Mouse (Mus musculus): Measurements from ENCODE around the gene Manbal.
A peak's percentile ranks its signal among the peaks of the same experiment; 100 is the strongest.

Manbal gene

DNA sequence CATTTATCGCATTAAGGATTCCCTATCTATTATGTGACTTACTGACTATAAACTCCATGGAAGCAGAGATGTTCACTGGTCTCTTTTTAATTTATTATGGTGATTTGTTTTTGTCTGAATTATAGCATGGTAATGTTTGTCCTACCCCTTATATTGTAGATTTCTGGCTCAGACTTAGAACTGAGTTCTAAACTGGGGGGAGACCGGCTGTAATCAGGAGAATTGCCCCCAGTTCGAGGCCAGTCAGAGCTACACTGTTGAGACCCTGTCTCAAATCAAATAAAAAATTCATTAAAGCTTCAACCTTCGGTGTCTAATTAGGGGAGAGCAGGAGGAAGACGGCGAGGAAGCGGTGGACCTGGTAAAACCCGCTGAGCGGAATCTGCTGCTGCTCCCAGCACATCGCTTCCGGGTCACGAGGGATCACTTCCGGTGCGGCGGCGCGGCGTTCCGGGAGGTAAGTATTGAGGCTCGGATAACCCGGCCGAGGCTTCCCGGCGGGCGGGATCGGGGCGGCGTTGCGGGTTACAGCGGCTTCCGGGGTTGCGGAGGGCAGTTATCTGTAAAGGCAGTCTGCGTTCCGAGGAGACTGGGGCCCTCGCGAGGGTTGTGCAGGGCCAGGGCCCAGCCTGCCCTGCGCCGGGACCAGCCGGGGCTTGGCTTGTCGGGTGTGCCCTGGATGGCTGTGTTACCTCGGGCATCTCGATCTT, at the start of gene Manbal:
Gene Manbal (plus strand): TSS at position 411 of the 710 bp plus-strand sequence.
- peak; percentile 99 for DNase-seq

DNA sequence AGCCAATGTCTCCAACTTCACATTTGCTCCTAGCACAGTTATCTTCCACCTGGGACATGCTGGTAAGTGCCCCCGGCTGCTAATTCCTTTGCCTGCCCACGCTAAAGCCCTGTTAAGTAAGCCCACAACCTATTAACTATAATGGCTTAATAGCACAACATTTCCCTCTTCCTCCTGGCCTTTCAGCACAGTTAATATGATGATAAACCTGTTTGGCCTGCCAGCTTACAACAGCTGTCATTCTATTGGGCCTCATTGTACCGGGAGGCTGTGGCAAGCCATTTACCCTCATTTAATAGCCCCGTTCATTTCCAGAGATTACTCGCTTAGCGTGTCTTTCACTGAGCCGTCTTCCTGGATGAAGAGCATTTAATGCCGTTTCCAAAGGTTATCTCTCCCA, 47.3 kb upstream of the Manbal start:
- no peak for DNase-seq

DNA sequence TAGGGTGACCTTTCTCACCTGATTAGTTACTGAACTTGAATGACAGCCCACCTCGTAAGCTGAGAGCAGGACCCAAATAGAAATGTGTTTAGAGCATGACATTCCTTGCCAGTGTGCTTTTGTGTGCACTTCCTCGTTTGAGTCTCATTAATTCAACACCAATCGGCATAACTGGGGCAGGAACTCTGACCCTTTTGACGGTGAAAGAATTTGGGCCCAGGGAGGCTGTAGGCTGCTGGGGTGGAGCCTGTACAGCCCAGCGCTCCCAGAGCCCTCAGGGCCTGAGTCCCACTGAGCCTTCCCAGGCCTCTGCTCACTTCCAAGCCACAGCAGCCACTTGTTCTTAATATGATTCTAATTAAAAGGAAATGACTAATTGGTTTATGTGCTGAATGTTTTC, 46.5 kb upstream of the Manbal start:
- no peak for DNase-seq

DNA sequence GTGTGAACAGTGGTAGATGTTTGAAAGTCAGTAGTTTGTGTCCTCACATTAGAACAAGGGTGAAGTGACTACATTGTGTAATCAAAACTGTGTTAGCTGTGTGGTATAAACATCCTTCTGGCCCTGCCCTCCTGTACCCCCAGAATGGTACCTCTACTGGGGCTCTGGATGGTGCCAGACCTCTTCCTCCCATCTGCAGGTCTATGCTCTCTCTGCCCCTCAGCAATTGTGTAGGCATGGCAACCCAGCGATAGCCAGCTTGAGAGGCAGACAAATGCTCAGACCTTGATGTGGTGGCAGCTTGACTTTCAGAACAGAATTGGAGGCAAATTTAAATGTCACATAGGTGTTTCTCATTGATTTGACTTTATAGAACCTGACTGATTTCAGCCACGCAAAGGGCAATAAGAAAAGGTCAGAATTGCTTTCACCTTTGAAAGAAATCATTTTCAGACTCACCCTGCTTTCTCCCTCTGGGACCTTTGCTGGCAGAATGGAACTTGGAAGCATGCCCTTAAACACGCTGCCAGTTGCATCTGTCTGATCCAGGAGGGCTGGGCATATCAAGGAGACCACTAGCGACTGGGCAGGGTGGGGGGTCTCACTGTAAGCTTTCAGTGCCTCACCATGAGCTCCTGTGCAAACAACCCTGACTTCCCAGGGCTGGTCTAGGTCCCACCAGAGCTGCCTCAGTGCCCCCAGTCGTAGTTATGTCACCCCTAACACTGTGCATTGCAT, 45.2 kb upstream of the Manbal start:
- no peak for DNase-seq

DNA sequence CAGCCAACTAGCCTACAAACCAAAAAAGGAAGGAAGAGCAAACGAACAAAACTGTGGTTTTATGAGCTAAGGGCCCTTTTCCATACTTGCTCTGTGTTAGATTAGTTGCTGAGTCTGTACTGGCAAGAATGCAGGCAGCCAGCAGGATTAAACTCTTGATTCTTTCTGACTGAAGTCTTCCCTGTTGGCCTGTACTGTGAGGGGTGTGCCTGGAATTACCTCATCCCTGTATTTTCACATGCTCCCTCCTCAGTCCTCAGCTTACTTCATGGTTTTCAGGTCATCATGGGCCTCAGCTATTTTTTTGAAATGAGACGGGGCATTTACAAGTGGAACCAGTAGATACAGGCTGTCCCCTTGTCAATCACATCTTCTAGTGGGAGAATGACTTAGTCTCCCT, 42.2 kb upstream of the Manbal start:
- no peak for DNase-seq

DNA sequence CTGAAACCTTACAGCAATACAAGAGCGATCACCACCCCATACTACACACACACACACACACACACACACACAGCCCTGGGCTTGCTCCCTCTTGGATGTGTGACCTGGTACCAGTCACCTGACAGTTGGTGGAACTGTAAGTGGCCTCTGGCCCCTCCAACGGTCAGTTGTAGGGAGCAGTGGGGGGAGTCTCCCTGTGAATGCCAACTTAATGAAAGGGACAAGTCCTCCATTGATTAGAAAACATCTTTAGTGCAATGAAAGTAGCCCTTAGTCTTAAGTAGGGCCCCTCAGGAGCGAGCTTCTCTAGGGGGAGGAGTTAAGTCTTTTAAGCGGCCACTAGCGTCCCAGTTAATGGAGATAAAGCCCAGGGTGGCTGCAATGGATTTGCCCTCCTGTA, 39.3 kb upstream of the Manbal start:
- DNase-seq: no peak

DNA sequence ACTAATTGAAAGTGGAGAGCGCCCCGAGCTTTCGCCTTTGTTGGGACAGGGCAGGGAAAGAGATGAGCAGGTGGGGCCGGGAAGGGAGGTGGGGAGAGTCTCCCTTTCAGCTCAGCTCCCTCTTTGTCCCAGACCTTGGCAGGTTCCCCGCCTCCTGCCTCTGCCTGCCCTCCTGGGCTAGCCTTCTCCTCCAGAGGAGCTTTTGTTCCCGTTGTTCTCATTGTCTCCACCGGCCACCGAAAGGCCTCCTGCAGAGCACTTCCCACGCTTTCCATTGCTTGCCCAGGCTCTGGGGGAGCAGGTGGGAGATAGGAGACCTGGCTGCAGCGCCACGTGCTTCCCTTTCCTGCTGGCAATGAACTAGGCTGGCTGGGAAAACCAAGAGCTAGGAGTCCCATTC, 38.8 kb upstream of the Manbal start:
- no peak for DNase-seq

DNA sequence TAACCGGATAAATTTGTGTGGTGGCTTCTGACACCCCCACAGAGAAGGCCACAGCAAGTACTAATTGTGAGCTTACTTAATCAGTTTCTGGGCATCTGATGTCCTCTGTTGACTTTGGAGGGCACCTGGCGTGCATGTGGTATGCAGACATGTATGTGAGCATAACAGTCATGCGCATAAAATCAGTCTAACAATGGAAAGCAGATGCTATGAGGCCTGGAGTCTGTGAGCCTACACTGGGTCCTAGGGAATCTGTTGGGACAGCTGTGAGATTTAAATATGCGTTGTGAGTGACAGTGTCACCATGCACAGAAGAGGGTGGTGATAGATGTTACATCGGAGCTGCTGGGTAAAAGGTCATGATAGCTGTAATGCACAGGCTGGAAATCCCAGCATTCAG, 35.3 kb upstream of the Manbal start:
- no peak for DNase-seq

DNA sequence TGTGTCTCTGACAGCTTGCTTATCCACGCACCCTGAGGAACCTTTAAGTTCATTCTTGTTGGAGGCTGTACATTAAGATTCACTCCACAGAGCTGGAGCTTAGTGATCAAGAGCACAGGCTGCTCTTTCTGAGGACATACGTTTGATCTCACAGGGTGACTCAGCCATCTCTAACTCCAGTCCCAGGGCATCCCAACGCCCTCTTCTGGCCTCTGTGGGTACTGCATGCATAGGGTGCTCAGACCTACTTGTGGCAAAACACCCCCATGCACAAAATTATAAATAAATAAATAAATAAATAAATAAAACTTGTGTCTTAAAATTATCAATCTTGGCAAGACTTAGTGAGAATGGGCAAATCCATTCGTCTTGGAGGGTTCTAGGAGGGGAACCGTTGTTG, 28.7 kb upstream of the Manbal start:
- DNase-seq: peak; percentile 94

DNA sequence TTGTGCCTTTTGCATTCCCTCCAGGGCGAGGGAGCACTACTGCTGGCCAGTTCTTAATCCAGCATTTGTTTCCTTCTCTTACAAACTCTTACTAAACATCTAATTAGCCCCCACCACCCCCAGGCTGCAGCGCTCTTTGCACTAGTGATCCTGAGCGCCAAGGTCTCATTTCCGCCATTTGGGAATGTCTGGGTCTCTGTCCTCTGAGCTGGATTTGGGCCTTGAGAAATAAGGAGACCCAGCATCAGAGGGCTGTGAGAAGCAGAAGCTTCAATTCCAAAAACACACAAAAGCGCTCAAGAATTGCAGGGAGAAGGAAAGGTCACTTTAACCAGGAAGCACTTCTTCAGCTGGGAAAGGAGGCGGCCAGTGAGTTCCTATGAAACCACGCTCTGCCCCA, 27.9 kb upstream of the Manbal start:
- no peak for DNase-seq

DNA sequence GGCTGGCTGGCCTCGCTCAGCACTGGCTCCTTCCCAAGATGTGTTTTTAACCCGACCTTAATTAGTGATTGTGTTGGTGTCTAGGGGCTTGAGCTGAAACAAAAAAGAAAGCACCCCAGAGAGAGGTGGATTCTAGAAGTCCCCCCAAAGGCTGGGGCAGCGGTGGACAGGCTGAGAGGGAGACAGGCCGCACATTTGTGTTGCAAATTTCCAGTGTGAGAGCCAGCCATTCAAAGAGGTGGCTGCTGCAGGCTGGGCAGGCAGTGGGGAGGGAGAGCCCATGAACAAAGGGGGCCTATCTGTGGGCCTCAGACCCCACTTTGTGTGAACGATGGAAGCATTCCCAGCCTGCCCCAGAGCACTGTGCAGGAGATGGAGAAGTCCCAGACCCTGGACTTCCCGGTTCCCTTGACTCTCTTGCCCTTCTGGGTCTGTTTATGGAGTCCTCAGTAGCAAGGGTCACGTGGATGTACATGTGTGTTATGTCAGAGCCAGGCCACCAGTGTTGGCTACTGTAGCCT, 27.1 kb upstream of the Manbal start:
- peak; percentile 97 for DNase-seq

DNA sequence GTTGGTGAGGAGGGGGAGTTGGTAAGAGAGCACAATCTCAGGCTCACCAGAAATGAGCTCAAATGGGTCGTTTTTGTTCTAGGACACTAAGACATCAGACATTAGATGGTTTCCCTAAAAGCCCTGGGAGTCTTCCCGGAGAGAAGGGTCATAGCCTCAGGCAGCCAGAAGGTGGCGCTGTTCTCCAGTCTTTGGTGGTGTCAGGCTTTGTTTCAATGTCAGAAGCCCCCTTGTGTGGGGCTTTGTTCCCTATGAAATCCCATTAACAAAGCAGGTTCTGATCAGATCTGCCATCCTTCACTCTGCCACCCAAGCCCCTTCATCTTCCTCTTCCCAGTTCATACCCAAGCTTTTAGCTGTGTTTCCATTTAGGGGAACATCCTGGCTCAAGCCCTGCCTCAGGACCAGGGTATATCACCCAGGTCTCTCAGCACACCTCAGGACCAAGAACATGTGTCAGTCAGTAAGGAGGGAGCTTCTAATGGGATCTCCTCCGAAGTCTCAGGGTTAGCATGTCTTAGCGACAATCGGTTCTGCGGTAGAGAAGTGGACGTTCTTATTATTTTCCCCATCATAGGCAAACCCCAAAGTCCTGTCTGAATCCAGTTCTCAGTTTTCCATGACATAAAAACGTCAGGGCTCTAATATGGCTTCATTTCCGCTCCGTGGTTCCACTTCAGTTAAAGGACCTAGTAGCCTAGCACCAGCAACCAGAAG, 25.7 kb upstream of the Manbal start:
- DNase-seq: peak; percentile 94

DNA sequence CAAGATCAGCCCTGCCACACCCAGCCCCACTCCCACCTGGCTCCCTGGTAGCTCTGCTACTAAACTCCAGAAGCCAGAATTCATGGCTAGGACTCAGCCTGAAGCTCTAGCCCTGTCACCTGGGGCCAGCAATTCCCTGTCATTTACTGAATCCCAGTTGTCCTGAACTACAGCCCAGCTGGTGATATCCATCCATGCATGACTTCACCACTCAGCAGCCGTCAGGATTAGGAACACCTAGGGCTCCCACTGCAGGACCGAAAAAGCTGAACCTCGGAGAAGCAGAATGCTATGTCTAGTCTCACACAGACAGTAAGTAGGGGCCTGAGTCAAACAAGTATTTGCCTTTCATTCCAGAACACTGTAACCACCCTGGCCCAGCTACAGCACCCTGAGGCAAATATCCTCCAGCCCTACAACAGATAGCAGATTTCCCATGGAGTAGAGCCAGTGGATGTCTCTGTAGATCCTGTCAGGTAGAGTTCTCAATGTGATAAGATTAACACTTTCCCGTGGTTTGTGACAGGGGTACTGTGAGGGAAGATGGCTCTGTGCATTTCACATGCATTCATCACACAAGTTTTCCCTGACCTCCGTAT, 25.0 kb upstream of the Manbal start:
- DNase-seq: no peak

DNA sequence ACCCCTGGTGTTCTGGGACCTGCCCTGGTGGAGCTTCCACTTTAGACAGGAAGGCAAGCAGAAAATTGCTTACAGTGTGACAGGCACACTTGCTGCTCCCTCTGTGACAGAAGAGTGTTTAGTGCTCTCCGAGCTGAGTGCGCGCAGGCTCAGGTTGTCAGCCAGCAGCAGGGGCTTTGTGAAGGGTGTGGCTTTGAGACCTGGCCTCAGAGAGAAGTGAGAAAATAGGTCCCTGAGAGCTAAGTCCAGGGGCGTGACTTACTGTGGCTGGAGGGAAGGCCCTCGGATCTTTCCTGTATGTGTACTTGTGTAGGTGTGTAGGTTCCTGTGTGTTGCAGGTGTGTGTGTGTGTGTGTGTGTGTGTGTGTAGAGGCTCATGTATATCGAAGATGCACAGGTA, 24.1 kb upstream of the Manbal start:
- DNase-seq: no peak

DNA sequence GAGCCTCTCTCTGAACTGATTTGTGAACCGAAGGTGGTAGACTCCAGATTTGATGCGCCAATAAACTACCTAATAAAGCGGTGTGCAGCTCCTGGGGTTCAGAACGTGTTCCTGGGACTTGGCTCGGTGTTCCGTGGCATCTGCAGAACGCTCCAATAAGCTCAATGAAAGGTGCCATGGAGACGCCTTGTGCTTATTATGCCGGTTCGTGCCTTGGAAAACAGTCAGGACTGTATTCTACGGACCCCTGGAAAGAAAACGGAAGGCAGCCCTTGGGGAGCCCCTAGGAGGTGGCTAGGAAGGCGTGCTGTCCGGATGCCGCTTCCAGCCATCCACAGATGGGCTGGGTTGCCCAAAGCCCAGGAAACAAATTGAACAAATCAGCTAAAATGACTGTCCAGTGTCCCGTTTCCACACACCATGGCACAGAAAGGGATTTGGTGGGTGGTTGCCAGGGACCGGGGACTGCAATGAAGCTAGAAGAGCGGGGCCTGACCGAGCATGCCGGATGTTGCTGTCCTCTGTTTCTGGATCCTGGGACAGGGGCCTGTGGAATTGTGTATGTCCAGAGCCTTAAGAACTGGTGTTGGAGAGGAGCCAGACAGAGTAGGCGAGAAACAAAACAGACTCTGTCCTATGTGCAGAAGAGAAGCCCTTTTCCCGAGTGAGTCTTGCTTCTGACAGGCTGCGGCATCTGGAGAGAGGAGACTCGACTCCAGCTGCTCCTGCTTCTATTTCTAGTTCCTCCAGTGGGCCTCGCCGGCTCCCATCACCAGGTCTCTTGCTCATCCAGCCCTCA, 19.8 kb upstream of the Manbal start, which contains the start of gene Ghrh:
Gene Ghrh (minus strand): TSS at position 146 of the 799 bp plus-strand sequence.
- DNase-seq: peak; percentile 93

DNA sequence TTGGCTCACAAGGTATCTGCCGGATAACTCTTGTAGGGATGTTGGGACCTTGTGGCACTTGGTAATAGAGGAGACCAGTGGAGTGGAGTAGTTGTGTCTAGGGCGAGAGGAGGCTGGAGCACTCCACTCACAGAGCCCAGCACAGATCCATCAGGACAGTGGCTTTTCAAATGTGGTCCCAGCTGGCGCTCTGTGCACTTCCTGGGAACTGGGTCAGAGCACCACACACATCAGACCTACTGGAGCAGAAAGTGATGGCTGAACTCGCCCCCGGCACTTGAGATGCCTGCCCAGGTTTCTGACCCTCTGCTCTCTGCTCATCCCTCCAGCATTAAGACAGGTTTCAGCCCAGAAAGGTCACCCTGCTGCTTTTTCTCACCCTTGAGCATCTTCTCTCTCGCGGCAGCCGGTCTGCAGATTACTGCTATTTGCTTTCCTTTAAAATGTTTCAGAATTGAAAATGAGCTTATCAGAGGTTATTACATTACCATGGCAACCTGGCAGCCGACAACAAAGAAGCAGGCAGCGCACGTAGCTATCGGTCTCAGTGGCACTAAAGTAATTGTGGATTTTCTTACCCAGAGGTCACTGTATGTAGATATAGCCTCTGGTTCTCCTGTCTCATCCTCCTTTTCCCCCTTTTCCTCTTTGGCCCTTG, 18.1 kb upstream of the Manbal start:
- DNase-seq: no peak

DNA sequence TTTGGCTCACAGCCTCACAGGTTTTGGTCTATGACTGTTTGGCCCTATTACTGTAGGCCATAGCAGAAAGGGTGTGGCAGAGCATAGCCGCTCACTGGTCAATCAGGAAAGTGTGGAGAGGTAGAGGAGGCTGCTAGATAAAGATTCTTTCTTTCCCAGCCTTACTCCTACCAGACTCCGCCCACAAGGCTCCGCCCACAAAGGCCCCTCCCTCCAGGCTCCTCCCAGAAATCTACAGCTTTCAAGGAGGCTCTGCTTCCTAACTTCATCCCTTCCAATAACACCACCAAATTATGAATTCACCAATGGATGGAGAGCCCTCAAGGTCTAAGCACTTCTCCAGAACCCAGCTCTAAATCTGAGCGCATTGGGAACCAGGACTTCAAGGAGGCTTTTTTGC, 14.2 kb upstream of the Manbal start:
- no peak for DNase-seq

DNA sequence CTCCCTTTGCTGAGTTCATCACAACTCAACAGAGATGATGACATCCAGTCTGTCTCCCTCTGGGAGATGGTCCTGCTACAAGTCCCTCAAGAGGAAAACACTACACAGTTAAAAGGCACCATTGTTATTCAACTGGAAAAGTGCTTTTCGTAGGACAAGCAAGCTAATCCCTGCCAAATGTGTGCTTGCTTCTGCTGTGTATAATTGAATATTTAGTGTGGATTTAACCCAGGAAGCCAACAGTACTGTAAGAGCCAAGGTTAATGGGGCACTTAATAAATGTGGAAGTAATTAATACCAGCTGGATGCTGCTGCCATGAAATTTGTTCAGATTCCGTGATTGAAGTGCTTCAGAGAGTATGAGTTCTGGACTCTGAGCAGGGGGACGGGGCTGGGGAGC, 13.3 kb upstream of the Manbal start:
- no peak for DNase-seq

DNA sequence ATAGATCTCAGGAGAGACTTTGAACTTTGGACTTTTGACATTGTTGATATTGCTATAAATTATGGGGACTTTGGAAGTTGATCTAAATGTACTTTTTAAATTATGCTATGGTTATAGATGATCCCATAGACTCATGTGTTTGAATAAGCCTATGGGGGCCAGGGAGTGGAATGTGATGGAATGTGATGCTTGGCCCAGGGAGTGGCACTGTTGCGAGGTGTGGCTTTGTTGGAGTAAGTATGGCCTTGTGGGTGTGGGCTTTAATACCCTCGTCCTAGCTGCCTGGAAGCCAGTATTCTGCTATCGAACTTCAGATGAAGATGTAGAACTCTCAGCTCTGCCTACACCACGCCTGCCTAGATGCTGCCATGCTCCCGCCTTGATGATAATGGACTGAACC, 7.4 kb upstream of the Manbal start:
- no peak for DNase-seq

DNA sequence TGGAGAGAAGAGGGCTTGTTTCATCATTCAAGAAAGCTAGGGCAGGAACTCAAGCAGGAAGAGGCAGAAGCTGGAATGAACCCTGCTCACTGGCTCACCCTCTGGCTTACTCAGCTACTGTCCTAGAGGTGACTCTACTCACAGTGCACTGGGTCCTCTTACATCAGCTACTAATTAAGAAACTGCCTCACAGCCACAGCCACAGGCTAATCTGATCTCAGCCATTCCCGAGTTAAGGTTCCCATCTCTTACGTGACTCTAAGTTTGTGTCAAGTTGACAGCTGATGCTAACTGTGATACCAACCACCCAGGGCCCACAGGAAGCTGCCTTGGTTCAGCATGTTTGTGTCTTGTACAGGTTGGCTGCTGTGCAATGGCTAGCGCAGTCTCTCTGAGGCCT, 4.4 kb upstream of the Manbal start:
- no peak for DNase-seq

DNA sequence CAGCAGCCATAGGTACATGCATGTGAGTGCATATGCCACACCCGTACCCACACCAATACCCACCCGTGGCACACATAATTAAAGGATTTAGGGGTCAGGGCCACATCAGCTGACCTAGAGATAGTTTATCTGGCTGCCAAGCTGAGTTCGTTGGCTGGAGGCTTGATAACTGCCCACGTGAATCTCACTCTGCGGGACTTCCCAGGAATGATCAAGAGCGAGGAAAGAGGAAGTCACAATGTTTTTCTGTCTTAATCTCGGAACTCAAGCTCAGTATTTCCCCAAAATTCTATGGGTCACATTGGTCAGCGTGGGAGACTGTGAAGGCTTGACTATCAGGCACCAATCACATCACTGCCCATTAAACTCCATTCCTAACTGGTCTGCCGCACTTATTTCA, 632 bp upstream of the Manbal start:
- DNase-seq: peak; percentile 92

DNA sequence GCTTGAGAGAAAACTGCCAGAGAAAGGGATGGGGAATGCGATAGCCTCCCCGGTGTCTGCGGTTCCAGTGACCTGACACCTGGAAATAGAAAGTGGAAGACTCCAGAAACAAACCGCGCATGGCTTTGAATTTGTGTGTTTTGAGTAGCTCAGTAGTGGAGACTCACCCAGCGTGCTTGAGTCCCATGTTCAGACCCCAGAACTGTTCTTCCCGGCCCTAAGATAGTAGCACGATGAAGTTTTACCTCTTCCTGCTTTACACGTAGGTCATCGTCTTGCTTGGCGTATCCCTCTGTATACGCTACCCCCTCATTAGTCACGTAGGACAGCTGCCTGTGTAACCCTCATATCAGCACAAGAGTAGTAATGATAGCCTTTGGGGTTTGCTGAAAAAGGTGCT, 597 bp downstream of the Manbal start:
- DNase-seq: no peak

Measured in heart, adult 11 months (tissue).